Mouse (Mus musculus): Measurements from ENCODE around the gene Gm20388.

The Gm20388 gene

GRCm38 (mm10) chr8:122902581-122902980 is 2991.9 kb downstream of the Gm20388 start:
- DNase-seq (ENCODE audit: low spot score) = no peak

GRCm38 (mm10) chr8:122903002-122903401 is 2992.4 kb downstream of the Gm20388 start:
- DNase-seq (ENCODE audit: low spot score) = no peak

- no peak for DNase-seq (ENCODE audit: low spot score)
These were observed 2993.9 kb downstream of the Gm20388 start for GRCm38 (mm10) chr8:122904496-122904895.

- DNase-seq (ENCODE audit: low spot score) = peak; percentile 89
These were observed 2994.7 kb downstream of the Gm20388 start for GRCm38 (mm10) chr8:122905346-122905745.

- DNase-seq (ENCODE audit: low spot score) = peak; percentile 97
These were observed 2995.9 kb downstream of the Gm20388 start for GRCm38 (mm10) chr8:122906463-122907021.

GRCm38 (mm10) chr8:122912150-122912549 is 3001.5 kb downstream of the Gm20388 start:
- no peak for DNase-seq (ENCODE audit: low spot score)

GRCm38 (mm10) chr8:122912871-122913270 is 3002.2 kb downstream of the Gm20388 start:
- DNase-seq (ENCODE audit: low spot score) = no peak

GRCm38 (mm10) chr8:122916766-122917165 is 3006.1 kb downstream of the Gm20388 start:
- DNase-seq (ENCODE audit: low spot score) = no peak

GRCm38 (mm10) chr8:122917531-122918392 is 3007.1 kb downstream of the Gm20388 start:
- peak; percentile 76 for DNase-seq (ENCODE audit: low spot score)

- DNase-seq (ENCODE audit: low spot score) = no peak
These were observed 3007.9 kb downstream of the Gm20388 start for GRCm38 (mm10) chr8:122918438-122919107.

- no peak for DNase-seq (ENCODE audit: low spot score)
These were observed 3010.2 kb downstream of the Gm20388 start for GRCm38 (mm10) chr8:122920890-122921289.

GRCm38 (mm10) chr8:122922945-122923344 is 3012.3 kb downstream of the Gm20388 start:
- no peak for DNase-seq (ENCODE audit: low spot score)

GRCm38 (mm10) chr8:122923431-122924090 is 3012.9 kb downstream of the Gm20388 start:
- peak; percentile 52 for DNase-seq (ENCODE audit: low spot score)

GRCm38 (mm10) chr8:122924091-122924490 is 3013.4 kb downstream of the Gm20388 start:
- DNase-seq (ENCODE audit: low spot score) = no peak

- no peak for DNase-seq (ENCODE audit: low spot score)
These were observed 3015.5 kb downstream of the Gm20388 start for GRCm38 (mm10) chr8:122925939-122926722.

GRCm38 (mm10) chr8:122926782-122927181 is 3016.1 kb downstream of the Gm20388 start:
- DNase-seq (ENCODE audit: low spot score) = no peak

GRCm38 (mm10) chr8:122927841-122928240 is 3017.2 kb downstream of the Gm20388 start:
- DNase-seq (ENCODE audit: low spot score) = no peak

- DNase-seq (ENCODE audit: low spot score) = no peak
These were observed 3018.1 kb downstream of the Gm20388 start for GRCm38 (mm10) chr8:122928631-122929224.

GRCm38 (mm10) chr8:122931834-122932560 is 3021.4 kb downstream of the Gm20388 start:
- DNase-seq (ENCODE audit: low spot score) = no peak

- DNase-seq (ENCODE audit: low spot score) = no peak
These were observed 3021.9 kb downstream of the Gm20388 start for GRCm38 (mm10) chr8:122932561-122932959.

Measured in adipocyte (in vitro differentiated cells).